Mouse (Mus musculus): ENCODE results near the gene Tmed5. TPM values are rescaled to one million over a fixed set of nuclear protein-coding genes. Genes with fewer than 3 reads are reported as not detected.
"Not testable (repeated sequence)": the region's sequence is repeated elsewhere in the genome, so short reads cannot be mapped to it uniquely, and the experiment has no call there.

The Tmed5 gene
- total RNA-seq (2021): 10 to 100 TPM; 15.9 to 18.3 TPM

- intact Hi-C loops (cut with DNase I): no loop called here
- peak; percentile 98 for DNase-seq
Observed at GRCm38 (mm10) chr5:108132441-108133243, at the start of gene Tmed5, which contains the start of gene Ccdc18. TSS of gene Tmed5 (minus strand) at chr5:108132620. TSS of gene Ccdc18 (plus strand) at chr5:108132875.

- DNase-seq: peak; percentile 29
- intact Hi-C loops (cut with DNase I): no loop called here
Observed at GRCm38 (mm10) chr5:108163695-108164094, 31.3 kb upstream of the Tmed5 start.

DNA sequence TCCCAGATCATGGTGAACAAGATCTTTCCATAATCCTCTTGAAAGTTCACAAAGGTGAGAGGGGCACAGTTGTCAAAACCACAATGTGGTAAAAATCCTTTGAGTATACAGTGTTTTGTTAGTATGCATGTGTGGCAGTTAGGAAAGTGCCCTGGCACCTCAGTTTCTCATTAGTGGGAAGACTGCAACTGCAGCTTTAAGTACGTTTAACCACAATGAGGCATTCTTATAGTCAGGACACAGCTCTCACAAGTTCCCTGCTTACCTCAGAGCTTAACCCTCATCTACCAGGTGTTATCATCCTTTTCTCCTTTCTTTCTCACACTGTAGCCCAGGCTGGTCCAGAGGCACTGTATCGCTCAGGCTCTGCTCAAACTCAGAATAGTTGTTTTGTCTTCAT lies 28.4 kb upstream of the Tmed5 start:
- DNase-seq: no peak
- intact Hi-C loops (cut with DNase I): no loop called here

DNA sequence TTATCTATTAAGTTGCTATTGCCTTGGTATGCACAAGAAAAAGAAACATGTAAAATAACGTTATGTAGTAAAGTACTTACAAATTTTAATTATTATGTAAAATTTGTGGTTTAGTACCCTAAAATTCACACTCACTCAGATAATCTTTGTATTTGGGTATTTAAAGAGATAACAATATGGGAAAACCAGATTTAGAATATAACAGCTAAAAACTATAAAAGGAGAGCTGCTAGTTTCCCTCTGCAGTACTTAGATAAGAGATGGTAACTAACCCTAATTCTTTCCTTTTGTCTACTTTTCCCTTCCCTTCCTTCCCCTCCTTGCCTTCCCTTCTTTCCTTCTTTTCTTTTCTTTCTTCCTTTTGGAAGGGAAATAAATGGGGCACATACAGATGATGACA lies 20.2 kb upstream of the Tmed5 start:
- no peak for DNase-seq
- intact Hi-C loops (cut with DNase I): no loop called here

GRCm38 (mm10) chr5:108131849-108132440 lies 475 bp downstream of the Tmed5 start:
- no peak for DNase-seq
- intact Hi-C loops (cut with DNase I): no loop called here

GRCm38 (mm10) chr5:108120221-108120900 lies 12.1 kb downstream of the Tmed5 start:
- intact Hi-C loops (cut with DNase I): no loop called here
- no peak for DNase-seq

- no peak for DNase-seq
- intact Hi-C loops (cut with DNase I): no loop called here
Observed at GRCm38 (mm10) chr5:108117693-108118092, 14.7 kb downstream of the Tmed5 start.

DNA sequence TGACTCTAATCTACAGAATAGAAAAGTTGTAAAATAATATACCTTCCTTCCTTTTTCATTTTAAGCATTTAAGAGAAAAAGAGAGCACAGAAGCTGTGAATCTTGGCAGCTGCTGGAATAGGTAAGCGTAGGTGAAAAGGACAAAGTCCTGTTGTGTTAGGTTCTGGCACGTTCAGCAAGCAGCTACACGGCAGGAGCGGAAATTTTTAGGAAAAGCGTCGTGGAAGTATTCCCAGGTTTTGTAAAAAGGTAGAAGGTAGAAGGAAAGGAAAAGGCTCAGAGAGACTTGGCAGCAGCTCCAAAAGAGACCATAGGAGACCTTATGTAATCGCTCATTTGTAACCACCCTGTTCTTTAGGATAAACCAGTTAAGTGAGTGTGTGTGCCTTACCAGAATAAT lies 23.1 kb downstream of the Tmed5 start:
- intact Hi-C loops (cut with DNase I): no loop called here
- DNase-seq: no peak

DNA sequence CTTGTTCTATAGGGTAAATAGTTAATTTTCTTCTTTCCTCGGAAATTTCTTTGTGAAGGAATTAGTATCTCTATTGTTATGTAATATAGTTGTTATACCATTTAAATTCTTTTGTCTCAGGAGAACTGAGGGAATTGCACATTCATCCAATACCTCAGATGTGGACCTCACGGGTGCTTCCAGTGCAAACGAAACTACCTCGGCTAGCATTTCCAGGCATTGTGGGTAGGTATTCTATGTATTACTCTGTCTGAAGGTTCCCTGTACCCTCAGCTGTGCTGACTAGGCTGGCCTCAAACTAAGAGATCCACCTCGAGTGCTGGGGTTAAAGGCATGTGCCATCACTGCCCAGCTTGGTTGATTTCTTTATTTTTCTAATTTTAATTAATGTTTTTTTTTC lies 28.1 kb downstream of the Tmed5 start:
- intact Hi-C loops (cut with DNase I): no loop called here

GRCm38 (mm10) chr5:108100196-108100595 lies 32.2 kb downstream of the Tmed5 start:
- DNase-seq: peak; percentile 5
- intact Hi-C loops (cut with DNase I): no loop called here

More for the DNA sequence above, 28.1 kb downstream of the Tmed5 start:
- DNase-seq: no peak

GRCm38 (mm10) chr5:108097676-108098075 lies 34.7 kb downstream of the Tmed5 start:
- intact Hi-C loops (cut with DNase I): loop anchor here (10.0 kb wide), 1 partner anchor 183 kb away; no protein-coding TSS in a partner anchor
- no peak for DNase-seq

- not testable (repeated sequence) for DNase-seq
- intact Hi-C loops (cut with DNase I): loop anchor here (10.0 kb wide), 1 partner anchor 178 kb away; no protein-coding TSS in a partner anchor
Observed at GRCm38 (mm10) chr5:108092731-108093130, 39.7 kb downstream of the Tmed5 start.

- intact Hi-C loops (cut with DNase I): no loop called here
- DNase-seq: no peak
Observed at GRCm38 (mm10) chr5:108085440-108085839, 47.0 kb downstream of the Tmed5 start.

GRCm38 (mm10) chr5:108082380-108082779 lies 50.0 kb downstream of the Tmed5 start:
- intact Hi-C loops (cut with DNase I): no loop called here
- no peak for DNase-seq

- intact Hi-C loops (cut with DNase I): no loop called here
- DNase-seq: no peak
Observed at GRCm38 (mm10) chr5:108079603-108080002, 52.8 kb downstream of the Tmed5 start.

DNA sequence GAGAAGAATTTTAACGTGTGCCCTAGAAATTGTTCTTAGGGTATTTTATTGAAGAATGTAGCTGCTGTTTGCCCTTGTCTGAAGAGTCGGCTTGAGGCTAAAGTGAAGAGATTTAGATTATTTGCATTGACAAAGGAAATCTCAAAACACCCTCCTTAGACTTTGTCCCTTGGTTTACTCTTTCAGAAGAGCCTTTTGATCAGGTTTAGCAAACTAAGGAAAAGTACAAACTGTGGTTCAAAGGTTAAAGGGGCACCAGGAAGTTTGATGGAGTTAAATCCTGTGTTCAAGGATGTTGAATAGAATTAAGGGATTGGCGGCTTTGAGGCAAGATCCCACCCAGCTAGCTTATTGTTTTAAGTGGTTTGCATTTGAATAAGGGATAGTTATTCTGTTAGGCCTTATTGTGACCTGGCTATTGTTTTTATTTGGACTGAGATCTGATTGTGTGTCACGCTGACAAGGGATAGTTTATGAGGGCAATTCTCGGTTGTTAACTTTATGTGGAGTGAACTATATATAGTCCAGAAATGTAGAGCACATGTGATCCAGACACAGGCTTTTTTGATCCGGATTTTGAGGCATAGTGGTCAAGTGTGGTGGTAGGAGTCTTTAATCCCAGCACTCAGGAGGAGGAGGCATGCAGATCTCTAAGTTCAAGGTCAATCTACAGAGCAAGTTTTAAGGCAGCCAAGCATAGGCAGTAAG lies 55.4 kb downstream of the Tmed5 start:
- intact Hi-C loops (cut with DNase I): no loop called here
- no peak for DNase-seq

GRCm38 (mm10) chr5:108076241-108076640 lies 56.2 kb downstream of the Tmed5 start:
- no peak for DNase-seq

DNA sequence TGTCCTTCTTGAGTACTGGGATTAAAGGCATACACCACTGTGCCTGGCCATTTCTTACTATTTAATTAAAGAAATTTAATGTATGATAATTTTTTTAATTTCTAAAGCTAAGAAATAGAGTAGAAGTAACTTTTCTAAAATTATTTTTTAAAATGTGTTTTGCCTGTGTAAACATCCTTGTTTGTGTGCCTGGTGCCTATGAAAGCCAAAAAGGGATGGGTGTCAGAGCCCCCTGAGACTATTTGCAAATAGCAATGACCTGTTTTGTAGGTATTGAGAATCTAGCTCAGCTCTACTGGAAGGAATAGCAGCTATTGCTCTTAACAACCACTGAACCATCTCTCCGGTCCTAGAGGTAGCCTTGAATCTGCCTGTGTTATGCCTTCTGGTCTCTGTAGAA lies 60.1 kb downstream of the Tmed5 start:
- DNase-seq: no peak
- intact Hi-C loops (cut with DNase I): no loop called here

More at GRCm38 (mm10) chr5:108076241-108076640, 56.2 kb downstream of the Tmed5 start:
- intact Hi-C loops (cut with DNase I): no loop called here

GRCm38 (mm10) chr5:108065465-108066411 lies 66.7 kb downstream of the Tmed5 start, which contains the start of gene Mtf2:
TSS of gene Mtf2 (plus strand) at chr5:108065674.
- intact Hi-C loops (cut with DNase I): no loop called here
- peak; percentile 97 for DNase-seq

DNA sequence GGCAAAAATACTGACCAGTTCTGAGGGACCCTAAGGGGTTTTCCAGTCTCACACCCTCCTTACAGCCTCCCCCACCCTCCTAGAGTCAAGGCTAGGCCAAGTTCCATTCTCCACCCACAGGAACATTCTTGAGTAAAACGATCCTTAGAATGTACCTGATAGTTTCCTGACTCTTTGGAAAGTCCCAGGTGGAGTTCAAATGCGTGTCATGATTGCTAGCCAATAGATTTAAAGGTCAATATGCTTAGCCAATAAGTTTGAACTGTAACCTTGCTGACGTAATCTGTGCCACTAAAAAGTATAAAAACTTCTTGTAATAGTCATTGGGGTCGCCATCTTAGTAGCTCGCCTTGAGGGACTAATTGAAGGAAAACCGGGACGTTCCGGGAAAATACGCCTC lies 72.0 kb downstream of the Tmed5 start:
- DNase-seq: no peak
- intact Hi-C loops (cut with DNase I): no loop called here

Data from left cerebral cortex, postnatal 4 days (tissue).